Mouse (Mus musculus) heart, postnatal 25 days (tissue): ENCODE measurements around the gene Heg1. TPM values are rescaled to one million over a fixed set of nuclear protein-coding genes. Genes with fewer than 3 reads are reported as not detected.

Experiments
- DNase-seq: peaks from one replicate; pipeline ENCODE4 v3.0.0; 2022; ENCODE audit warnings: low spot score
- intact Hi-C: fragments of 180-260 bp; cut with DNase I; formaldehyde crosslinking; loops from one replicate; pipeline ENCODE4 v1.15.1; 2025
- total RNA-seq, 2 experiments: library from RNA; stranded (reverse); gene quantifications; 2 replicates each; pipeline ENCODE4 v1.2.3; 2021

Heg1 gene
- total RNA-seq, 2 experiments from 2014 or later: 155 to 170 TPM

GRCm38 (mm10) chr16:33736746-33737145, 52.6 kb downstream of the Heg1 start:
- no peak for DNase-seq
- intact Hi-C loops: no loop called here

GRCm38 (mm10) chr16:33738949-33739719, 55.0 kb downstream of the Heg1 start:
- intact Hi-C loops: no loop called here
- DNase-seq: no peak

GRCm38 (mm10) chr16:33739802-33740201, 55.6 kb downstream of the Heg1 start:
- intact Hi-C loops: loop anchor here (1.0 to 10.0 kb wide), 3 partner anchors 180 to 433 kb away; partner anchors contain the start of gene Zfp148
- DNase-seq: no peak

GRCm38 (mm10) chr16:33740416-33740815, 56.2 kb downstream of the Heg1 start:
- no peak for DNase-seq
- intact Hi-C loops: loop anchor here (1.0 to 10.0 kb wide), 3 partner anchors 180 to 434 kb away; partner anchors contain the start of gene Zfp148

- no peak for DNase-seq
Measured at GRCm38 (mm10) chr16:33741795-33742194, 57.6 kb downstream of the Heg1 start.

GRCm38 (mm10) chr16:33742233-33742632, 58.1 kb downstream of the Heg1 start:
- no peak for DNase-seq

More at GRCm38 (mm10) chr16:33741795-33742194, 57.6 kb downstream of the Heg1 start:
- intact Hi-C loops: loop anchor here (2.0 to 10.0 kb wide), 2 partner anchors 357 to 435 kb away; partner anchors contain the start of gene Zfp148

GRCm38 (mm10) chr16:33744622-33745419, 60.7 kb downstream of the Heg1 start:
- intact Hi-C loops: loop anchor here (5.0 to 10.0 kb wide), 2 partner anchors 52 to 360 kb away; partner anchors contain the start of gene Zfp148
- DNase-seq: no peak

More at GRCm38 (mm10) chr16:33742233-33742632, 58.1 kb downstream of the Heg1 start:
- intact Hi-C loops: loop anchor here (10.0 kb wide), 1 partner anchor 357 kb away; the partner anchor contains the start of gene Zfp148

GRCm38 (mm10) chr16:33745457-33745856, 61.3 kb downstream of the Heg1 start:
- intact Hi-C loops: loop anchor here (5.0 to 10.0 kb wide), 2 partner anchors 52 to 361 kb away; partner anchors contain the start of gene Zfp148
- no peak for DNase-seq

- DNase-seq: no peak
- intact Hi-C loops: loop anchor here (5.0 to 10.0 kb wide), 2 partner anchors 51 to 361 kb away; partner anchors contain the start of gene Zfp148
Measured at GRCm38 (mm10) chr16:33746074-33746676, 62.0 kb downstream of the Heg1 start.

- intact Hi-C loops: loop anchor here (5.0 to 10.0 kb wide), 2 partner anchors 50 to 363 kb away; partner anchors contain the start of gene Zfp148
- DNase-seq: no peak
Measured at GRCm38 (mm10) chr16:33747346-33747954, 63.3 kb downstream of the Heg1 start.

GRCm38 (mm10) chr16:33747994-33748393, 63.8 kb downstream of the Heg1 start:
- DNase-seq: no peak
- intact Hi-C loops: loop anchor here (5.0 to 10.0 kb wide), 2 partner anchors 49 to 363 kb away; partner anchors contain the start of gene Zfp148

GRCm38 (mm10) chr16:33751152-33751551, 67.0 kb downstream of the Heg1 start:
- intact Hi-C loops: no loop called here
- DNase-seq: no peak

- no peak for DNase-seq
Measured at GRCm38 (mm10) chr16:33751590-33751989, 67.4 kb downstream of the Heg1 start.

GRCm38 (mm10) chr16:33752904-33753578, 68.9 kb downstream of the Heg1 start:
- no peak for DNase-seq

More at GRCm38 (mm10) chr16:33751590-33751989, 67.4 kb downstream of the Heg1 start:
- intact Hi-C loops: no loop called here

GRCm38 (mm10) chr16:33755293-33755692, 71.1 kb downstream of the Heg1 start:
- DNase-seq: no peak

More at GRCm38 (mm10) chr16:33752904-33753578, 68.9 kb downstream of the Heg1 start:
- intact Hi-C loops: no loop called here

GRCm38 (mm10) chr16:33755961-33756360, 71.8 kb downstream of the Heg1 start:
- DNase-seq: no peak
- intact Hi-C loops: no loop called here

More at GRCm38 (mm10) chr16:33755293-33755692, 71.1 kb downstream of the Heg1 start:
- intact Hi-C loops: no loop called here

- DNase-seq: no peak
- intact Hi-C loops: no loop called here
Measured at GRCm38 (mm10) chr16:33756396-33756795, 72.2 kb downstream of the Heg1 start.

- intact Hi-C loops: no loop called here
- DNase-seq: no peak
Measured at GRCm38 (mm10) chr16:33759207-33759606, 75.0 kb downstream of the Heg1 start.

GRCm38 (mm10) chr16:33760542-33760941, 76.4 kb downstream of the Heg1 start:
- intact Hi-C loops: no loop called here
- DNase-seq: no peak
